Mouse (Mus musculus) layer of hippocampus, adult 9-11 months (tissue): Measurements from ENCODE around the gene Amotl1.

Source experiments
- DNase-seq: peaks from one replicate; pipeline ENCODE4 v3.0.0; 2022

Gene Amotl1

GRCm38 (mm10) chr9:14544034-14544757 lies 100.7 kb downstream of the Amotl1 start:
- no peak for DNase-seq

- no peak for DNase-seq
Observed at GRCm38 (mm10) chr9:14534833-14535456, 109.9 kb downstream of the Amotl1 start.

DNA sequence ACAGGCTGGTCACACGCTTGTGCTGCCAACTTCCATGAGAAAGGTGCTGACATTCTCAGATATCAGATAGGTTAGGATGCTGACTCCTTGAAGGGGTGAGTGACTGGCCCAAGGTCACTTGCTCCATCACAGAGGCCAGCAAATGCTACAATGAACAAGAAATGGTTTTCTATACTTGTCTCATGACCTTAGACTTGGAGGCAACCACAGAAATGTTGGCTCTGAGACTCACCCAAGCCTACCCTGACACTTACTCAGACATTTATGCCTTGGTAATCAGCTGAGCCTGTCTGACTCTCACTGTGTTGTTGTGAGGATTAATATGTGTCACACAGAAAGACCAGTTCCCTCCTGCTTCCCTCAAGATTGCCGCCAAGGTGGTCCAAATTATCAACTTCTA lies 111.2 kb downstream of the Amotl1 start:
- no peak for DNase-seq

GRCm38 (mm10) chr9:14532283-14532682 lies 112.6 kb downstream of the Amotl1 start:
- DNase-seq: no peak

DNA sequence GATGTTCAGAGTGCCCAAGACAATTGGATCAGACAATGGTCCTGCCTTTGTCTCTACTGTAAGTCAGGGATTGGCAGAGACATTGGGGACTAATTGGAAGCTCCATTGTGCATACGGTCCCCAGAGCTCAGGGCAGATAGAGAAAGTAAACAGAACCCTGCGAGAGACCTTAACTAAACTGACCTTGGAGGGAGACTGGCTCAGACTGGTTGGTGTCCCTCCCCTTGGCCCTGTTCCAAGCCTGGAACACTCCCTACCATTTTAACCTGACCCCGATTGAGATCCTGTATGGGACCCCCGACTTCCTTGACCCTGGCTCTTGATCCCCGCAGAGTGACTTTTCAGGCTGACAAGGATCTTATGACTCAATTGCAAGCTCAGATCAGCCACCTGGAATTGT lies 114.9 kb downstream of the Amotl1 start:
- DNase-seq: no peak

GRCm38 (mm10) chr9:14523408-14524043 lies 121.3 kb downstream of the Amotl1 start:
- peak; percentile 73 for DNase-seq

DNA sequence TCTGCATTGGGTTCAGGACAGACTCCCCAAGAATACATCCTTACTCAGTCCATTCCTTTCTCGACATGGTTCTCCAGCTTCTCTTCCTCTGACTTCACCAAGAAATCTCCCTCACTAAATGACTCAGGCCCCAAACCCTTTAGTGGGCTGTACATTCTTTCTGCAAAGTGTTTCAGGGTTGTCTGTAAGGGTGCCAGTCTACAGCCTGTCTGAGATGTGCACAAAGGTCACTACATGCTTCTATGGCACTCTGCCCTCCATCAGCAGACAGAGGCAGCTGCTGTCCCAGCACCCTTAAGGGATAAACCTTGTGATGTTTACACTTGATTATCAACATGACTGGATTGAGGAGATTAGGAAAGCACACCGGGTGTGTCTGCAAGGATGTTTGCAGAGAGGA lies 123.2 kb downstream of the Amotl1 start:
- no peak for DNase-seq

DNA sequence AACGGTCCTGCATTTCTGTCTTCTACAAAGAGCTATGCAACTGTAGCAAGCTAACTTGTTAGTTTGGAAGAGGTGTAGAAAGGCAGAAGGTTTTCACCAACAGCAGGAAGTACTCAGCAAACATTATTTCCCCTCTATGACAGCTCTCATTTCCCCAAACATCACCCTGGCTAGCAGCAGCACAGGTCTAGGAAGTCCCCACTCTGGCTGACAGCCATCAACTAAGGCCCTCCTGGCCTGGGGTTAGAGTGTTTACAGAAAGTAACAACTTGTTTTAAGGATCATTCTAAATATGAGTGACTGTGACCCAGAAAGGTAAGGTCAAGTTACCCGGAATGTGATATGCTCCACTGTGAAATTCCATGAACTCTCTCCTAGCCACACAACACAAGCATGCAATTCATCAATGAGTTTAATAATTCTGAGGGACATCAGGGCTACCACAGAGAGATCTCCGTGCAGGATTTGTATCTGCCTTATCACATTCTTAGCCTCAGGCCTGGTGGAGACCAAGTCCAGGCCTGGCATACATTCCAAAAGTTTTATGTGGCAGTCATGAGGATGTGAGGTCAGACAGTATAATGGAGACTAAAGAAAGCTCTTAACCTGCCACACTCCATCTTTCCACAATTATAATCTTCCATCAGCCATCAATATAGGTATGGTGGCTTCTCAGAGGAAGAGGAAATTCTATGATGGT lies 123.7 kb downstream of the Amotl1 start:
- no peak for DNase-seq

DNA sequence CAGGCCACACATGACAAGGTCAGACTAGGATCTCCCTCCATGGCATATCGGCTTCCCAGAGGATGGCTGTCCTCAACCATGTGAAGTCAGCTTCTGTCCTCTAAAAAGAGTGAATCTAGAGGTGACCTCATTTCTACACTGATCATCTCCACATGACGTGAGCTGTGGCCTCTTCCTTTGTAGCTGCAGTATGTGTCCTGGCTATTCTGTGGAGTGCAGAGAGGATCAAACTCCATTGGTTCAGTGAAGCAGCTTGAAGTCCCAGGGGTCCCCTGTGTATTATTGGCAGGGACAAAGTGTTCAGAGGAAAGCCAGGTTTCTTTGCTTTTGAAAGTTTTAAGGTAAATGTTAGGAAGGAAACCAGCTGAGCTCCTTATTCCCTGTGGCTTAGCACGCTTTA lies 126.8 kb downstream of the Amotl1 start:
- no peak for DNase-seq

- no peak for DNase-seq
Observed at GRCm38 (mm10) chr9:14517296-14517695, 127.6 kb downstream of the Amotl1 start.

GRCm38 (mm10) chr9:14512633-14513445 lies 132.0 kb downstream of the Amotl1 start:
- DNase-seq: no peak

- DNase-seq: no peak
Observed at GRCm38 (mm10) chr9:14500916-14501424, 143.9 kb downstream of the Amotl1 start.

GRCm38 (mm10) chr9:14500023-14500915 lies 144.6 kb downstream of the Amotl1 start, which contains the start of the genes Kdm4d and Cwc15:
Gene Kdm4d, minus strand, starts transcription at chr9:14500482.
Gene Cwc15, plus strand, starts transcription at chr9:14500617.
- peak; percentile 99 for DNase-seq

- DNase-seq: no peak
Observed at GRCm38 (mm10) chr9:14498896-14499705, 145.8 kb downstream of the Amotl1 start.
